Mouse (Mus musculus): ENCODE results near the gene Sema3b. TPM values are rescaled to one million over a fixed set of nuclear protein-coding genes. Genes with fewer than 3 reads are reported as not detected.

Gene Sema3b
- polyA plus RNA-seq, 1 experiment from 2014 or later, result 3.2 TPM

- no peak for ATAC-seq (ENCODE audit: low FRiP score, low TSS enrichment)
- peaks cover 30% of the 10 kb centered on the region for H3K27me3 ChIP-seq (ENCODE audit: control insufficient read depth, insufficient read depth, low read length)
- DNase-seq, result no peak
- no peaks in the 10 kb centered on the region for H3K9me3 ChIP-seq (ENCODE audit: control insufficient read depth, low read length)
- H3K9ac ChIP-seq (replicated peaks; ENCODE audit: low read length), result no peak overlapping the region
- H3K4me3 ChIP-seq (replicated peaks; ENCODE audit: low read depth, low read length), result no peak overlapping the region
- WGBS, result 87% methylated on average over 20 of the region's 20 CpGs
- H3K36me3 ChIP-seq (ENCODE audit: control insufficient read depth, insufficient read depth, low read length), result peaks cover 9% of the 10 kb centered on the region
- H3K27ac ChIP-seq (replicated peaks; ENCODE audit: low read depth, low read length), result no peak overlapping the region
- H3K4me1 ChIP-seq (ENCODE audit: control insufficient read depth, insufficient read depth, low read length), result peaks cover 23% of the 10 kb centered on the region
- H3K4me2 ChIP-seq (ENCODE audit: low read length), result no peak overlapping the region
Observed at GRCm38 (mm10) chr9:107549297-107550074, 59.5 kb downstream of the Sema3b start.

- no peak overlapping the region for H3K4me3 ChIP-seq (replicated peaks; ENCODE audit: low read depth, low read length)
- H3K4me2 ChIP-seq (ENCODE audit: low read length), result no peak overlapping the region
- WGBS, result 87% methylated on average over 10 of the region's 10 CpGs
- peaks cover 23% of the 10 kb centered on the region for H3K4me1 ChIP-seq (ENCODE audit: control insufficient read depth, insufficient read depth, low read length)
- peaks cover 15% of the 10 kb centered on the region for H3K36me3 ChIP-seq (ENCODE audit: control insufficient read depth, insufficient read depth, low read length)
- no peaks in the 10 kb centered on the region for H3K9me3 ChIP-seq (ENCODE audit: control insufficient read depth, low read length)
- ATAC-seq (ENCODE audit: low FRiP score, low TSS enrichment) (no peak), DNase-seq (no peak)
- peaks cover 30% of the 10 kb centered on the region for H3K27me3 ChIP-seq (ENCODE audit: control insufficient read depth, insufficient read depth, low read length)
- H3K27ac ChIP-seq (replicated peaks; ENCODE audit: low read depth, low read length), result no peak overlapping the region
- H3K9ac ChIP-seq (replicated peaks; ENCODE audit: low read length), result no peak overlapping the region
Observed at GRCm38 (mm10) chr9:107548820-107549219, 60.2 kb downstream of the Sema3b start.

- no peak for ATAC-seq (ENCODE audit: low FRiP score, low TSS enrichment)
- peaks cover 30% of the 10 kb centered on the region for H3K27me3 ChIP-seq (ENCODE audit: control insufficient read depth, insufficient read depth, low read length)
- H3K9me3 ChIP-seq (ENCODE audit: control insufficient read depth, low read length), result no peaks in the 10 kb centered on the region
Observed at GRCm38 (mm10) chr9:107547957-107548356, 61.1 kb downstream of the Sema3b start.

More at GRCm38 (mm10) chr9:107547957-107548356, 61.1 kb downstream of the Sema3b start:
- no peak overlapping the region for H3K4me2 ChIP-seq (ENCODE audit: low read length)
- peaks cover 19% of the 10 kb centered on the region for H3K36me3 ChIP-seq (ENCODE audit: control insufficient read depth, insufficient read depth, low read length)
- no peak overlapping the region for H3K4me3 ChIP-seq (replicated peaks; ENCODE audit: low read depth, low read length)
- peaks cover 19% of the 10 kb centered on the region for H3K4me1 ChIP-seq (ENCODE audit: control insufficient read depth, insufficient read depth, low read length)
- H3K27ac ChIP-seq (replicated peaks; ENCODE audit: low read depth, low read length), result no peak overlapping the region
- DNase-seq, result no peak
- H3K9ac ChIP-seq (replicated peaks; ENCODE audit: low read length), result no peak overlapping the region
- WGBS, result 77% methylated on average over 5 of the region's 5 CpGs

Other genes starting within 250 kb of the Sema3b start
- gene Cacna2d2, start 209.6 kb downstream of the Sema3b start, polyA plus RNA-seq (2014; fragmentation: Nextera tagmentation; extraction: Ambion mirVana), result 7.9 and 10.6 TPM in 2 replicates
- 50.9 and 51.7 TPM in 2 replicates for gene Tmem115, start 75.3 kb downstream of the Sema3b start, polyA plus RNA-seq (2014; fragmentation: Nextera tagmentation; extraction: Ambion mirVana)
- gene Cyb561d2, start 67.0 kb downstream of the Sema3b start, polyA plus RNA-seq (2014; fragmentation: Nextera tagmentation; extraction: Ambion mirVana), result 35.1 and 49.6 TPM in 2 replicates
- 69.4 and 75.7 TPM in 2 replicates for gene Nprl2, start 67.0 kb downstream of the Sema3b start, polyA plus RNA-seq (2014; fragmentation: Nextera tagmentation; extraction: Ambion mirVana)
- gene Zmynd10, start 61.9 kb downstream of the Sema3b start, polyA plus RNA-seq (2014; fragmentation: Nextera tagmentation; extraction: Ambion mirVana), result 2.2 and 2.5 TPM in 2 replicates
- gene Rassf1, start 57.7 kb downstream of the Sema3b start, polyA plus RNA-seq (2014; fragmentation: Nextera tagmentation; extraction: Ambion mirVana), result 35.5 and 40.4 TPM in 2 replicates
- gene Tusc2, start 46.0 kb downstream of the Sema3b start, polyA plus RNA-seq (2014; fragmentation: Nextera tagmentation; extraction: Ambion mirVana), result 119 and 120 TPM in 2 replicates
- 86.8 and 97.7 TPM in 2 replicates for gene Hyal2, start 41.3 kb downstream of the Sema3b start, polyA plus RNA-seq (2014; fragmentation: Nextera tagmentation; extraction: Ambion mirVana)
- 3.4 and 4.9 TPM in 2 replicates for gene Hyal1, start 32.3 kb downstream of the Sema3b start, polyA plus RNA-seq (2014; fragmentation: Nextera tagmentation; extraction: Ambion mirVana)
- 14.1 and 18.2 TPM in 2 replicates for gene Naa80, start 30.3 kb downstream of the Sema3b start, polyA plus RNA-seq (2014; fragmentation: Nextera tagmentation; extraction: Ambion mirVana)
- 0.89 and 1.4 TPM in 2 replicates for gene Hyal3, start 28.4 kb downstream of the Sema3b start, polyA plus RNA-seq (2014; fragmentation: Nextera tagmentation; extraction: Ambion mirVana)
- 14.5 and 15.7 TPM in 2 replicates for gene Ifrd2, start 21.6 kb downstream of the Sema3b start, polyA plus RNA-seq (2014; fragmentation: Nextera tagmentation; extraction: Ambion mirVana)
- 284 and 326 TPM in 2 replicates for gene Gnai2, start 26.1 kb upstream of the Sema3b start, polyA plus RNA-seq (2014; fragmentation: Nextera tagmentation; extraction: Ambion mirVana)
- gene Slc38a3, start 60.3 kb upstream of the Sema3b start, polyA plus RNA-seq (2014; fragmentation: Nextera tagmentation; extraction: Ambion mirVana), result 20.4 and 31.9 TPM in 2 replicates
- 0.97 and 2.0 TPM in 2 replicates for gene Gnat1, start 70.5 kb upstream of the Sema3b start, polyA plus RNA-seq (2014; fragmentation: Nextera tagmentation; extraction: Ambion mirVana)
- 34.0 and 37.0 TPM in 2 replicates for gene Sema3f, start 101.2 kb upstream of the Sema3b start, polyA plus RNA-seq (2014; fragmentation: Nextera tagmentation; extraction: Ambion mirVana)
- 190 and 241 TPM in 2 replicates for gene Rbm5, start 161.8 kb upstream of the Sema3b start, polyA plus RNA-seq (2014; fragmentation: Nextera tagmentation; extraction: Ambion mirVana)